Mouse (Mus musculus) adrenal gland, postnatal 36 days (tissue): ENCODE data around the gene Vmn2r111. TPM values are rescaled to one million over a fixed set of nuclear protein-coding genes. Genes with fewer than 3 reads are reported as not detected.
"Not testable (repeated sequence)": the region's sequence is repeated elsewhere in the genome, so short reads cannot be mapped to it uniquely, and the experiment has no call there.

Experiments used
- DNase-seq, 2 experiments: peaks; one replicate each; pipeline ENCODE4 v3.0.0; 2021; ENCODE audit warnings: mixed read lengths in 1 of 2
- long read RNA-seq, 2 experiments: library from polyadenylated mRNA; stranded (forward); transcript quantifications; one replicate each; pipeline ENCODE4 v2.0.0; 2021; ENCODE audit warnings: borderline sequencing depth in 2 of 2
- total RNA-seq, 2 experiments: library from RNA; stranded (reverse); gene quantifications; 2 replicates each; pipeline ENCODE4 v1.2.3; 2021

The Vmn2r111 gene
- not detected for total RNA-seq
- long read RNA-seq, experiment 1, result 0 reads
- long read RNA-seq, experiment 2, result 0 reads

GRCm38 (mm10) chr17:22573382-22573781 lies at the start of gene Vmn2r111:
Gene Vmn2r111 (minus strand): TSS chr17:22573482.
- not testable (repeated sequence) for DNase-seq

GRCm38 (mm10) chr17:22600651-22601050 lies 27.4 kb upstream of the Vmn2r111 start, which contains the start of gene Vmn2r112:
Gene Vmn2r112 (plus strand): TSS chr17:22600951.
- not testable (repeated sequence) for DNase-seq

DNA sequence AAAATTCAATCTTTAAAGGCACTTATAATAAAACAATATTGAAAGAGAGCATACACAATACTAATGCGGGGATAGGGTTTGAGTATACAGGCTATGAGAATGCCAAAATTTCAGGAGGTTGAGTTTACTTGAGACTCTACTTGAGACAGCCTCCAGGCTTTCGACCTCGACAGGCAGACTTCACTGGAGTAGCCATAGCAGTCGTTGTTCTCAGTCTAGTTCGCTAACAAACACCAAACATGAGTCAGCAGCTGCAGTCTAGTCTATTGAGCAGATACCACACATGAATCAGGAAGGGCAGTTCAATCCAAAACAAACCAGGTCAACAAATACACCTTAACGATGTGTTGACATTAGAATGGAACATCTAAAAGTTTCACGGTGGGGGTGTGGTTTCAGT lies 52.8 kb downstream of the Vmn2r111 start:
- DNase-seq, result not testable (repeated sequence)

DNA sequence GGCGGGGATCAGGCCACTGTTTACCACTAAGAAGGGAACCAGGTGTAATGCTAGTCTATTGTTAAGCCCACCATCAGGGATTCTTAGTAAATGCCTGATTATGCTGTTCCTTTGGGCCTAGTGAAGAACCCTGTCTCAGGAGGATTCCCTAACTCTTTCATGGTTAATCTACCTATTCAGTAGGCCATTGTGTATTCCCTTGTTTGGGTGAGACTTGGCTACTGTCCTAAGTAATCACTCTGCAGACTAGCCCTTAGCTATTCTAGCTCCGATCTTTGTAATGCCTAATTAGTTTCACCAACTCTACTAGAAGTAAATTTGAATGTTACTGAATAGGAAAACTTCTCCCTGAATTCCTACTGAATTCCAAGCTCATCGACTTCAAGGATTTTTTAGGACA lies 53.2 kb downstream of the Vmn2r111 start:
- DNase-seq, result not testable (repeated sequence)

- no peak for DNase-seq
These were observed 76.2 kb downstream of the Vmn2r111 start for GRCm38 (mm10) chr17:22497120-22497519.

Other genes with a start within 250 kb of the Vmn2r111 start
- 1 to 10 TPM; 6.7 to 7.0 TPM for gene Zfp944, start 212.1 kb downstream of the Vmn2r111 start, total RNA-seq
- 10 to 100 TPM; 10.5 to 11.9 TPM for gene Zfp758, start 212.0 kb downstream of the Vmn2r111 start, total RNA-seq
- 1 to 10 TPM; 5.7 to 6.4 TPM for gene Zfp946, start 149.3 kb downstream of the Vmn2r111 start, total RNA-seq
- gene Vmn2r112, start 27.5 kb upstream of the Vmn2r111 start, total RNA-seq, result not detected